Mouse (Mus musculus): ENCODE measurements around the gene Ovca2.

GRCm38 (mm10) chr11:75167643-75168589 is 10.7 kb downstream of the Ovca2 start:
- no peak for TF ChIP-seq CTCF (conservative IDR thresholded peaks at IDR 0.05; ENCODE audit: low read length)
- no peak for TF ChIP-seq NANOG (IDR thresholded peaks at IDR 0.05; ENCODE audit: borderline replicate concordance, low read length)
